Mouse (Mus musculus): Measurements from ENCODE around the gene Kcnn3. TPM values are rescaled to one million over a fixed set of nuclear protein-coding genes. Genes with fewer than 3 reads are reported as not detected.
A peak's percentile ranks its signal among the peaks of the same experiment; 100 is the strongest.

Gene Kcnn3
- polyA plus RNA-seq, 1 experiment = not detected

DNA sequence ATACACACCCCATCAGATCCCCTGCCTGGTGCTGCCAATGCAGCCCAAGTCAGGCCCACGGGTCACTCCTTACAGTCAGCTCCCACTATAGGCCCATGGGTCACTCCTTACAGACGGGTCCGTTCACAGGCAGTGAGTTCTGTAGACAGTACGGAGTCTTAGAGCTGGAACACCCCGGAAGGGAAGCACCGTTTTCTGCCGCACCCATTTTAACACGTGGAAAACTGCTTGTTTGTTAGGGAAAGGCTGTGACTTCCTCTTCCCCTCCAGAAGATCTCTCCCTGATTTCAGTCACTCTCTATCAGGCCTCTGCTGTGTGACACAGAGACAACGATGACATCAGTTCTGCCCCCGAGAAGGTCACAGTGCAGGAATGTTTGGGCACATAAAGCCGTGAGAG, 4.5 kb upstream of the Kcnn3 start:
- peaks cover 11% of the 10 kb centered on the region for H3K4me1 ChIP-seq (ENCODE audit: control insufficient read depth, insufficient read depth, low read length)
- TF ChIP-seq POLR2A (IDR thresholded peaks at IDR 0.05; ENCODE audit: borderline replicate concordance, low read depth, low read length) = no peak
- TF ChIP-seq CTCF (IDR thresholded peaks at IDR 0.05; ENCODE audit: low read depth, low read length) = no peak
- H3K4me3 ChIP-seq (ENCODE audit: insufficient read depth, low read length) = no peak overlapping the region
- peak overlapping the region; percentile 45 for H3K27ac ChIP-seq (ENCODE audit: insufficient read depth, low read depth, low read length)

- H3K27ac ChIP-seq (ENCODE audit: insufficient read depth, low read depth, low read length) = no peak overlapping the region
- TF ChIP-seq POLR2A (IDR thresholded peaks at IDR 0.05; ENCODE audit: borderline replicate concordance, low read depth, low read length) (no peak), CTCF (IDR thresholded peaks at IDR 0.05; ENCODE audit: low read depth, low read length) (no peak)
- peaks cover 11% of the 10 kb centered on the region for H3K4me1 ChIP-seq (ENCODE audit: control insufficient read depth, insufficient read depth, low read length)
- no peak overlapping the region for H3K4me3 ChIP-seq (ENCODE audit: insufficient read depth, low read length)
Measured at GRCm38 (mm10) chr3:89516321-89516720, 3.6 kb upstream of the Kcnn3 start.

- Histone ChIP-seq H3K4me3 (ENCODE audit: insufficient read depth, low read length) (peak overlapping the region; percentile 43), H3K4me1 (ENCODE audit: control insufficient read depth, insufficient read depth, low read length) (peaks cover 4% of the 10 kb centered on the region)
- TF ChIP-seq CTCF (IDR thresholded peaks at IDR 0.05; ENCODE audit: low read depth, low read length) (no peak), POLR2A (IDR thresholded peaks at IDR 0.05; ENCODE audit: borderline replicate concordance, low read depth, low read length) (no peak)
Measured at GRCm38 (mm10) chr3:89520618-89521502, 896 bp downstream of the Kcnn3 start.

GRCm38 (mm10) chr3:89521503-89521854, 1.5 kb downstream of the Kcnn3 start:
- H3K4me3 ChIP-seq (ENCODE audit: insufficient read depth, low read length) = no peak overlapping the region
- peaks cover 4% of the 10 kb centered on the region for H3K4me1 ChIP-seq (ENCODE audit: control insufficient read depth, insufficient read depth, low read length)
- TF ChIP-seq POLR2A (IDR thresholded peaks at IDR 0.05; ENCODE audit: borderline replicate concordance, low read depth, low read length) (no peak), CTCF (IDR thresholded peaks at IDR 0.05; ENCODE audit: low read depth, low read length) (no peak)
- H3K27ac ChIP-seq (ENCODE audit: insufficient read depth, low read depth, low read length) = no peak overlapping the region

More at GRCm38 (mm10) chr3:89520618-89521502, 896 bp downstream of the Kcnn3 start:
- no peak overlapping the region for H3K27ac ChIP-seq (ENCODE audit: insufficient read depth, low read depth, low read length)

GRCm38 (mm10) chr3:89522450-89523128, 2.6 kb downstream of the Kcnn3 start:
- no peak overlapping the region for H3K4me3 ChIP-seq (ENCODE audit: insufficient read depth, low read length)
- no peak overlapping the region for H3K27ac ChIP-seq (ENCODE audit: insufficient read depth, low read depth, low read length)
- TF ChIP-seq POLR2A (IDR thresholded peaks at IDR 0.05; ENCODE audit: borderline replicate concordance, low read depth, low read length) = no peak
- no peak for TF ChIP-seq CTCF (IDR thresholded peaks at IDR 0.05; ENCODE audit: low read depth, low read length)
- peaks cover 4% of the 10 kb centered on the region for H3K4me1 ChIP-seq (ENCODE audit: control insufficient read depth, insufficient read depth, low read length)

DNA sequence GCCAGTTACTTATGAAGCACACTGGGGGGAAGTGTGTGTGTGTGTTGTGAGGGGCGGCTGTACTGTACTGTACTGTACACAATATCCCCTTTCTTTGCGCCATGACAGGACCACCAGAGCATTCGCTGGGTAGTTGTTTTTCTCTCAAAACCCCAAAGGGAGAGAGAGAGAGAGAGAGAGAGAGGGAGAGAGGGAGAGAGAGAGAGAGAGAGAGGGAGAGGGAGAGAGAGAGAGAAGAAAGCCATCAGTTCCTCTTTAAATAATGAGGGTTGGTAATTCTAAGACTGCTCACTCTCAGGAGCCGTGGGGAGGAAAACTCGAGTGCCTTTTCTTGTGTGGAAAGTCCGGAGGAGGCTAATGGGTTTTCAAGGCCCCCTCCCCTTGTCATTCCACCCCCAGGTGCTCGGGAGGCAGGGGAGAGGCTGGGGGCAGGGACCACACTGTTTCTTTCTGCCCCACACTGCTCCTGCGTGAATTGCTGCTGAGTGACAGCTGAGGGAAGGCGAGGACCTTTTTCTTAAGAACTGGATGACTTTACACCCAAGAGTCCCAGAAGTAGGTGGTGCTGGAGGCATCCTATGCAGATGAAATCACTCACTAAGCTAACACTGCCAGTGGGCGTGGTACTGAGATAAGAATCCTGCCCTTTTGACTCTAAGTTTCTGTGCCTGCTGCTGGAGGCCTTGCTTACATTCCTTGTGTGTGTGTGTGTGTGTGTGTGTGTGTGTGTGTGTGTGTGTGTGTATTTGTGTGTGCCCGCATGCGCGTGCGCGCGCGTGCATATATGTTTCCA, 6.5 kb downstream of the Kcnn3 start:
- Histone ChIP-seq H3K27ac (ENCODE audit: insufficient read depth, low read depth, low read length) (no peak overlapping the region), H3K4me3 (ENCODE audit: insufficient read depth, low read length) (no peak overlapping the region), H3K4me1 (ENCODE audit: control insufficient read depth, insufficient read depth, low read length) (no peaks in the 10 kb centered on the region; the same call in 1 of the 2 replicates)
- no peak for TF ChIP-seq POLR2A (IDR thresholded peaks at IDR 0.05; ENCODE audit: borderline replicate concordance, low read depth, low read length)
- no peak for TF ChIP-seq CTCF (IDR thresholded peaks at IDR 0.05; ENCODE audit: low read depth, low read length)

DNA sequence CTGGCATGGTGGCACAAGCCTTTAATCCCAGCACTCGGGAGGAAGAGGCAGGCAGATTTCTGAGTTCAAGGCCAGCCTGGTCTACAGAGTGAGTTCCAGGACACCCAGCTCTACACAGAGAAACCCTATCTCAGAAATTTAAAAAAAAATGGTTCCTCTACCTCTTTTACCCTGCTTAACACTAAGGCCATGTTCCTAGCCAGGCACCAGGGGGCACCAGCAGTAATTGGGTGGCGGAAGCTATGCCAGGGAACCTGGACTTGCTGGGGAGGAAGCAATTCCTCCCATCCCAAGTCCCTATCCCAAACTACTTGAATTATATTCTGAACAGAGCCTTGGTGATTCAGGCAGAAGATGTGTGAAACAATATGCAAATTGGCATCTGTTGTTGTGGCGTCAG, 9.8 kb downstream of the Kcnn3 start:
- H3K4me3 ChIP-seq (ENCODE audit: insufficient read depth, low read length) = no peak overlapping the region
- H3K4me1 ChIP-seq (ENCODE audit: control insufficient read depth, insufficient read depth, low read length) = no peaks in the 10 kb centered on the region; the same call in 1 of the 2 replicates
- TF ChIP-seq CTCF (IDR thresholded peaks at IDR 0.05; ENCODE audit: low read depth, low read length) = no peak
- no peak for TF ChIP-seq POLR2A (IDR thresholded peaks at IDR 0.05; ENCODE audit: borderline replicate concordance, low read depth, low read length)
- H3K27ac ChIP-seq (ENCODE audit: insufficient read depth, low read depth, low read length) = no peak overlapping the region

DNA sequence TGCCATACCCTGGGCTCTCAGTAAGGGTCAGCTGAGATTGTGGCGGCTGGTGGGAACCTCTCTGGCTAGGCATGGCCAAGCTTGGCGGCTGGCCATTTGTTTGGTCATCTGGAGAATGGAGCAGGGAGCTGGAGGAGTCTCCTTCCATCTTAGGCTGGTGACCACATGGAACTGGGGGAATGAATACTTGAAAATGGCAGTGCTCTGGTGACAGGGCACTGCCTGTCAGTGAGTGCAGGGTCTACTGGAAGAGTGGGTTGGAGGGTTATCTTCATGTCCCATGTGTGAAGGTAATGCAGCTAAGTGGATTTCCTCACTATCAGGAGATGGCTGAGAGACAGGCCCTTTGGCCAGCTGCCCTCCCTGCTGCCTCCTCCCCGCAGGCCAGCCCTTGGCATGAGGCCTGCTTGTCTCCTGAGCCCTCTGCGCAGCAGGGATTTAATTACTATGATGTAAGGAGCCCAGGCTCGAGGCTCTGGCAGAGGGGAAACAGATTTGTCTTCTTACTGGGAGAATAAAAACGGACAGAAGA, 14.7 kb downstream of the Kcnn3 start:
- no peak for TF ChIP-seq CTCF (IDR thresholded peaks at IDR 0.05; ENCODE audit: low read depth, low read length)
- TF ChIP-seq POLR2A (IDR thresholded peaks at IDR 0.05; ENCODE audit: borderline replicate concordance, low read depth, low read length) = no peak
- Histone ChIP-seq H3K4me1 (ENCODE audit: control insufficient read depth, insufficient read depth, low read length) (no peaks in the 10 kb centered on the region), H3K4me3 (ENCODE audit: insufficient read depth, low read length) (no peak overlapping the region), H3K27ac (ENCODE audit: insufficient read depth, low read depth, low read length) (no peak overlapping the region)

DNA sequence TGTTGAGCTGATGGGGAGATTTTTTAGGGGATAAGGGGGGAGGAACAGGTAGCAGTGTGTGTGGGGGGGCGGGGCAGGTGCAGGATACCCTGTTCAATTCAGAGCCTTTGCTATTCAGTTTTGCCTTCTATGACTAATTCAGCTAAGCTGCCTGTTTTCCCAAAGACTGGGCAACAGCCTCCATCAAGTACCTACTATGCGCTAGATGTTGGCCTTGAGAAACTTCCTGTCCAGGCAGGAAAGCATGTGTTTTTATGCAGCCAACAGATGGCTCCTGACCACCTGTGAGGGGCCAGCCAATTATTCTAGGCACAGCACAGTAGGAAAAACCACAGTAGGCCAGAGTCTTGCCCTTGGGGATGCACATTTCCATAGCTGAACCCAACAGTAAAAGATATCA, 15.2 kb downstream of the Kcnn3 start:
- no peak overlapping the region for H3K27ac ChIP-seq (ENCODE audit: insufficient read depth, low read depth, low read length)
- TF ChIP-seq CTCF (IDR thresholded peaks at IDR 0.05; ENCODE audit: low read depth, low read length) (no peak), POLR2A (IDR thresholded peaks at IDR 0.05; ENCODE audit: borderline replicate concordance, low read depth, low read length) (no peak)
- H3K4me1 ChIP-seq (ENCODE audit: control insufficient read depth, insufficient read depth, low read length) = no peaks in the 10 kb centered on the region
- H3K4me3 ChIP-seq (ENCODE audit: insufficient read depth, low read length) = no peak overlapping the region
